Mouse (Mus musculus) layer of hippocampus, adult 2 months (tissue): Measurements from ENCODE around the gene Bcl6b. TPM values are rescaled to one million over a fixed set of nuclear protein-coding genes. Genes with fewer than 3 reads are reported as not detected.

Source experiments
- DNase-seq, 2 experiments: peaks; one replicate each; pipeline ENCODE4 v3.0.0; 2022; ENCODE audit warnings: low spot score in 2 of 2
- H3K27ac ChIP-seq: fragments of 200-600 bp; 2 replicates; pipeline ENCODE4 v1.8.1; 2022
- H3K4me3 ChIP-seq: fragments of 200-600 bp; 2 replicates; pipeline ENCODE4 v1.8.1; 2022; ENCODE audit warnings: mild to moderate bottlenecking
- CTCF ChIP-seq: fragments of 200-600 bp; conservative IDR thresholded peaks from 2 replicates; pipeline ENCODE4 v1.8.1; 2022; ENCODE audit warnings: antibody characterized with exemption, mild to moderate bottlenecking, moderate library complexity
- microRNA-seq, 2 experiments: library from miRNA; unstranded; fragments of <30 nt; microRNA quantifications; one replicate each; pipeline ENCODE4 v1.2.0; 2021
- total RNA-seq, 2 experiments: library from RNA; stranded (reverse); gene quantifications; 2 replicates each; pipeline ENCODE4 v1.2.3; 2021

The Bcl6b gene
- total RNA-seq, 2 experiments from 2014 or later, result 0.83 to 1.4 TPM

DNA sequence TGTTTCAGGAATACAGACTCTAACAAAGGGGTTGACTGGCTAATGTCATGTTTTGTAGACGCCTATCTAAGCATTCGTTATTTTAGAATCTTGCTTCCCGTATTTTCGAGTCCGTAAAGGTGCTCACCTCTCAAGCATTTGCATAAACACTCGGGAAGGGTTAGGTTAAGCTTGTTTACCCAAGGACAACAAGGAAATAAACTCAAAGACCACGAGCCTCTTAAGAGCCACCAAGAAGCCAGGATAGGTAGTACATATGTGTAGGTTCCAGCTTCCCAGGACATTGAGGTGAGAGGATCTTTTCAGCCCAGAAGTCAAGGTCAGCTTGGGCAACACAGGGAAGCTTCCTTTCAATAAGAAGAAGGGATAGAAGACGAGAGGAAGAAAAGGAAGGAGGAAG, 30.5 kb downstream of the Bcl6b start:
- no peak for TF ChIP-seq CTCF
- no peak overlapping the region for H3K27ac ChIP-seq
- DNase-seq, result no peak
- H3K4me3 ChIP-seq, result no peak overlapping the region

- Histone ChIP-seq H3K27ac (no peak overlapping the region), H3K4me3 (no peak overlapping the region)
- DNase-seq, result no peak
- no peak for TF ChIP-seq CTCF
These were observed 31.3 kb downstream of the Bcl6b start for GRCm38 (mm10) chr11:70198332-70198731.

DNA sequence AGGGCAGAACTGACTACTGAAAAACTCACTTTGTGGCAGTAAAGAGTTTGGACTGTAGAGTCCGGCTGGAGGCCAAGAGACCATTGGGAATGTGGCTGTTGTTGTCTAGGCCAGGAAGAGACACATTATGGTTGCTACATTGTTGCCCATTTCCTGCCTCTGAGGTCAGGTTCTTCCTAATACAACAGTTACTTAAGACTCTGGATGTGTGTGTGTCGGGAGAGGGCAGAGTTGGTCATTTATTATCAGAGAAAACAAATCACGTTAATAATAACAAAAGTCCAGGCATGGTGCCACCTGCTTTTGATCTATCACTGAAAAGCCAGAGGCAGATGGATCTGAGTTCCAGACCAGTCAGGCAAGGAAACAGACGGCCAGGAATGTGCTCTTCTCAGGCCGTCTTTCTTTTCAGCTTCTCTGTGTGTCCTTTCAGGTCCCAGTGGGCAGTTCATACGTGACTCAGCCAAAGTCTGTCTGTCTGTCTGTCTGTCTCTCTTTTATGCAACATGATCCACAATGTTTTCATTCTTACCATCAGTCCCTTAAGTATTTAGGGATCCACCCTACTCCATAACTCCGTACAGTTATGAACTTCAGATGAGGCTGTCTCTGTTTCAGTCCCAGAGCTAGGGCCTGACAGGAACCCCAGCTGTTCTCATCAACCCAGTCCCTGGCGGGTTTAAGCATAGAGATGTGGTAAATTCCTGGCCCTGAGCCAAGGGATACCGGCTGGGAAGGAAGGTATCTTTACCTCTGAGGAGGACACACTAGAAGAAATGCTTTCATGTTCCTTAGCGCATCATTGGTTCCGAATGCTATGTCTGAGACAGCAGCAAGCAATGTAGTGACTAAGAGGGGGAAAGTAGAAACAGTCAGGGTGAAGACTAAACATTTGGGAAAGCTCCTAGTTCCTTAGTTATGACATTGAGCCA, 36.0 kb downstream of the Bcl6b start:
- no peak overlapping the region for H3K27ac ChIP-seq
- TF ChIP-seq CTCF, result no peak
- H3K4me3 ChIP-seq, result no peak overlapping the region
- no peak for DNase-seq

DNA sequence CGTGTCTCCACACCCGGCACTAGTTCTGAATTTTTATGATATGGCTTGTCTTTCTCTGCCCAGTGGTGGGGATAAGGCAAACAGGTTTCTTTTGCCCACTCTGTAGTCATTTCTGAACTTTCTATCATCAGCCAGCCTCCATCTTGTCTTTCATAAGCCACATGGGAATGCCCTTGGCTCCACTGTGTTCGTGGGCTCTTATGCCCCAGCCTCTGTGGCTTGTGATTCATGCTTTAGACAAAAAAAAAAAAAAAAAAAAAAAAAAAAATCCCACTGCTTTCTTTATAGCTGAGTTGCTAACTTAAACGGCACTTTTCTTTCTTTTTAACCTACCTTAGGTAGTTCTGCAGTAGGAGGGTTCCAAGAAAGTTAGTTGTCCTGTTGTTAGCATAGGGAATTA, 37.4 kb downstream of the Bcl6b start:
- no peak for DNase-seq
- no peak for TF ChIP-seq CTCF
- Histone ChIP-seq H3K27ac (no peak overlapping the region), H3K4me3 (no peak overlapping the region)

- H3K4me3 ChIP-seq, result no peak overlapping the region
- no peak for DNase-seq
- TF ChIP-seq CTCF, result no peak
- no peak overlapping the region for H3K27ac ChIP-seq
These were observed 38.4 kb downstream of the Bcl6b start for GRCm38 (mm10) chr11:70191188-70191587.

DNA sequence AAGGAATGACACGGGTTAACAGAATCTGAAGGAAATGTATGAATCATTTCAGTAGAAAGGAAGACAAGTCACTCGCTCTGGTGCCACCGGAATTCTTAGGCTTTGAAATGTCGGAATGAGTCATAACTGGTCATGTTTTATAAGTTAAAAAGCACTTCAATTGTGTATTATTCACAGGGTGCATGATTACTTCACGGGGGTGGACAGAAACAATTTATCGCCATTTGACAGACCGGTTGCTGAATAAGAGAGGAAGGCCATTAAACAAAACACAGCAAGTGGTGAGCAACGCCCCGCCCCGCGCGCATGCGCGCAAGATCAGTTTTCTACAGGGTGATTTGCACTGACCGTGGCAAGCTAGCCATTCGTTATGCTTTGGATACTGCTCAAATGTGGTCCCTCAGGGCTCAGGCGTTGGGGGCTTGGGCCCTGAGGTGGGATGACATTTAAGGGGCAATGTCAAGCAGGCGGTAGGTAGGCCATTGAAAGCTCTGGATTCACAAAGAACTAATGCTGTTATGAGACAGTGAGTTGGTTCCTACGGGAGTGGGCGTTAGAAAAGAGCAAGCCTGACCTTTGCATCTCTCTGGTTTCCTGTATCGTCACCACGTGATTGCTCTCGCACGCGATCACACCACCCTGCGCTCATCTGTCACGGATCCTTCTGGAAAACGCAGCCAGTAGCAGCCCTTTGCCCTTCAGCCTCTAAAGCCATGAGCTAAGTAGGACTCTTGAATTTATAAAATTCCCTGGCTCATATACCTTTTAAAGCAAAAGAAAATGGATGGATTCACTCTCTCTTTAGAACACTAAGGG, 40.1 kb downstream of the Bcl6b start:
- no peak for TF ChIP-seq CTCF
- DNase-seq, result no peak
- Histone ChIP-seq H3K4me3 (no peak overlapping the region), H3K27ac (no peak overlapping the region)

- TF ChIP-seq CTCF, result no peak
- Histone ChIP-seq H3K4me3 (no peak overlapping the region), H3K27ac (no peak overlapping the region)
- no peak for DNase-seq
These were observed 44.5 kb downstream of the Bcl6b start for GRCm38 (mm10) chr11:70185120-70185519.

- H3K27ac ChIP-seq, result no peak overlapping the region
- no peak overlapping the region for H3K4me3 ChIP-seq
- no peak for DNase-seq
- TF ChIP-seq CTCF, result no peak
These were observed 49.1 kb downstream of the Bcl6b start for GRCm38 (mm10) chr11:70180496-70180895.

GRCm38 (mm10) chr11:70179401-70179800, 50.2 kb downstream of the Bcl6b start:
- Histone ChIP-seq H3K4me3 (no peak overlapping the region), H3K27ac (no peak overlapping the region)
- TF ChIP-seq CTCF, result peak; percentile 82
- DNase-seq, result peak in 1 of 2 experiments; percentile 20

- no peak for DNase-seq
- Histone ChIP-seq H3K27ac (no peak overlapping the region), H3K4me3 (no peak overlapping the region)
- TF ChIP-seq CTCF, result no peak
These were observed 50.8 kb downstream of the Bcl6b start for GRCm38 (mm10) chr11:70178756-70179155.

DNA sequence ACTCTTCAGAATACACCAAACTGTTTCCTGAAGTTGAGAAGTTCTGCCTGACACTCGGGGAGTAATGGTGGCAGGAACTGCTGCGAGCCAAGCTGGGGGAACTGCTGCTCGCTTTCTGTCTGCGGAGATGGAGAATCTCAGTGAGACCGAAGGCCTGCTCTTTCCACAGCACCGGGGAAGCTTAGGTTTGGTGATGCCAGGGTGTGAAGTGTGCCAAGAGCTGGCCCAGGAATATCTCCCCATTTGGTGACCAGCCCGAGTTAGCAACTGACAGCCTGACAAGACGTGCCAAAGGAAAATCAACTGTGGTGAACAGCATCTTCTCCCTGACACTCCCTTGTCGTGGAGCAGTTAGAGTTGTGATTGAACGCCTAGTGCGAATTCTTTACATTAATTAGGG, 51.3 kb downstream of the Bcl6b start:
- no peak overlapping the region for H3K27ac ChIP-seq
- DNase-seq, result no peak
- no peak for TF ChIP-seq CTCF
- no peak overlapping the region for H3K4me3 ChIP-seq

DNA sequence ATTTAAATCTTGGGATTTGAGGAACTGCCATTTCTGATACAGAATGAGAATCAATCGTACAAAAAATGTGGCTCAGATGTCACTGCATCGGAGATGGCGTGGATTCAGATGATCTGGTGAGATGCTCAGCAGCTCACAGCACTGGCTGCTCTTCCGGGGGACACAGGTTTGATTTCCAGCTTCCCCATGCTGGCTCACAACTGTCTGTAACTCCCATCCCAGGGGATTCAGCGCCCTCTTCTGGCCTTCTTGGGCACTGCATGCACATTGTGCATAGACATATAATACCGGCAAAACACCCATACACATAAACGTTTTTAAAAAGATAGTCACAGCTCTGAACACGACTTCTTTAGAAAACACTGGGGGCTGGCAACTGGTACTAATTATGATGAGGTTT, 52.0 kb downstream of the Bcl6b start:
- DNase-seq, result no peak
- no peak overlapping the region for H3K4me3 ChIP-seq
- no peak overlapping the region for H3K27ac ChIP-seq
- TF ChIP-seq CTCF, result peak; percentile 59

GRCm38 (mm10) chr11:70174491-70174890, 55.1 kb downstream of the Bcl6b start:
- DNase-seq, result no peak
- H3K4me3 ChIP-seq, result no peak overlapping the region
- no peak overlapping the region for H3K27ac ChIP-seq
- no peak for TF ChIP-seq CTCF

Small RNA genes within 50 kb of the gene (microRNA-seq; reads per million reads assigned to microRNA genes)
- gene Mir195a (3,332 to 3,367 reads per million in 2 experiments), gene Mir497 (0 reads per million in 2 experiments), gene Mir497b (0 reads per million in 2 experiments)

Other genes with a start within 250 kb of the Bcl6b start
- gene Ctdnep1, start 248.6 kb downstream of the Bcl6b start, total RNA-seq, result 100 to 1,000 TPM; 106 to 114 TPM
- 10 to 100 TPM; 72.8 to 72.9 TPM for gene Elp5, start 247.3 kb downstream of the Bcl6b start, total RNA-seq
- gene Gabarap, start 238.7 kb downstream of the Bcl6b start, total RNA-seq, result 100 to 1,000 TPM; 216 to 229 TPM
- 10 to 100 TPM; 40.5 to 42.6 TPM for gene Phf23, start 234.0 kb downstream of the Bcl6b start, total RNA-seq
- gene Dvl2, start 229.2 kb downstream of the Bcl6b start, total RNA-seq, result 10 to 100 TPM; 40.6 to 45.3 TPM
- gene Acadvl, start 214.4 kb downstream of the Bcl6b start, total RNA-seq, result 10 to 100 TPM; 54.9 to 63.7 TPM
- 100 to 1,000 TPM; 880 to 888 TPM for gene Dlg4, start 212.9 kb downstream of the Bcl6b start, total RNA-seq
- gene Asgr1, start 175.7 kb downstream of the Bcl6b start, total RNA-seq, result 1 to 10 TPM in 1 of 2 experiments, under 1 TPM in 1; 0.52 to 1.7 TPM
- not detected for gene Asgr2, start 137.2 kb downstream of the Bcl6b start, total RNA-seq
- gene Mgl2, start 99.5 kb downstream of the Bcl6b start, total RNA-seq, result under 1 TPM in 1 of 2 experiments, not detected in 1; 0.46 TPM
- gene Clec10a, start 73.6 kb downstream of the Bcl6b start, total RNA-seq, result 1 to 10 TPM in 1 of 2 experiments, under 1 TPM in 1; 0.67 to 1.5 TPM
- 10 to 100 TPM; 35.2 to 47.0 TPM for gene Slc16a11, start 17.0 kb downstream of the Bcl6b start, total RNA-seq
- gene Slc16a13, start 8.7 kb downstream of the Bcl6b start, total RNA-seq, result 10 to 100 TPM in 1 of 2 experiments, 1 to 10 TPM in 1; 7.9 to 11.0 TPM
- gene 0610010K14Rik, start 8.1 kb upstream of the Bcl6b start, total RNA-seq, result 10 to 100 TPM; 43.8 to 48.7 TPM
- gene Gm21988, start 10.0 kb upstream of the Bcl6b start, total RNA-seq, result 1 to 10 TPM; 3.9 to 4.3 TPM
- 100 to 1,000 TPM; 272 to 278 TPM for gene Rnasek, start 10.0 kb upstream of the Bcl6b start, total RNA-seq
- gene Alox12, start 25.6 kb upstream of the Bcl6b start, total RNA-seq, result under 1 TPM; 0.13 to 0.27 TPM
- not detected for gene Alox12e, start 92.8 kb upstream of the Bcl6b start, total RNA-seq
- under 1 TPM in 1 of 2 experiments, not detected in 1; 0.26 TPM for gene Alox15, start 122.2 kb upstream of the Bcl6b start, total RNA-seq
- 10 to 100 TPM; 33.2 to 40.1 TPM for gene Pelp1, start 180.2 kb upstream of the Bcl6b start, total RNA-seq
- 10 to 100 TPM; 99.9 TPM for gene Arrb2, start 202.8 kb upstream of the Bcl6b start, total RNA-seq
- gene Med11, start 222.1 kb upstream of the Bcl6b start, total RNA-seq, result 10 to 100 TPM; 13.5 to 15.6 TPM
- under 1 TPM; 0.12 to 0.72 TPM for gene Zmynd15, start 229.6 kb upstream of the Bcl6b start, total RNA-seq
- gene Cxcl16, start 230.2 kb upstream of the Bcl6b start, total RNA-seq, result 1 to 10 TPM in 1 of 2 experiments, under 1 TPM in 1; 0.96 to 1.1 TPM